Mouse (Mus musculus) cerebellum, adult 2 months (tissue): ENCODE results near the gene Sds.

Source experiments
- CTCF ChIP-seq: fragments of 200-500 bp; IDR thresholded peaks from 2 replicates; pipeline ENCODE4 v1.5.1; 2011; ENCODE audit warnings: low read depth, mild to moderate bottlenecking, control low read depth, low read length, moderate library complexity, borderline replicate concordance; ENCODE audit not compliant: insufficient read depth
- POLR2A ChIP-seq: fragments of 200-500 bp; IDR thresholded peaks from 2 replicates; pipeline ENCODE4 v1.6.1; 2011; ENCODE audit warnings: low read length, control low read depth, borderline replicate concordance; ENCODE audit not compliant: insufficient read depth

GRCm38 (mm10) chr5:120473361-120473760 lies 3.0 kb upstream of the Sds start:
- TF ChIP-seq CTCF (no peak), POLR2A (no peak)
